Mouse (Mus musculus): ENCODE measurements around the gene Aldh5a1.
A peak's percentile ranks its signal among the peaks of the same experiment; 100 is the strongest.
"Not testable (repeated sequence)": the region's sequence is repeated elsewhere in the genome, so short reads cannot be mapped to it uniquely, and the experiment has no call there.

Gene Aldh5a1

GRCm38 (mm10) chr13:24937108-24937838 is at the start of gene Aldh5a1:
Gene Aldh5a1 (minus strand): TSS chr13:24937661.
- peak; percentile 81 for DNase-seq

- DNase-seq: peak; percentile 14
Observed at GRCm38 (mm10) chr13:24985435-24985834, 48.0 kb upstream of the Aldh5a1 start.

GRCm38 (mm10) chr13:24981031-24981430 is 43.6 kb upstream of the Aldh5a1 start:
- no peak for DNase-seq

GRCm38 (mm10) chr13:24977820-24978342 is 40.4 kb upstream of the Aldh5a1 start:
- DNase-seq: no peak

- DNase-seq: no peak
Observed at GRCm38 (mm10) chr13:24976384-24976783, 38.9 kb upstream of the Aldh5a1 start.

GRCm38 (mm10) chr13:24971776-24972175 is 34.3 kb upstream of the Aldh5a1 start:
- not testable (repeated sequence) for DNase-seq

GRCm38 (mm10) chr13:24965846-24966201 is 28.4 kb upstream of the Aldh5a1 start:
- no peak for DNase-seq

- DNase-seq: no peak
Observed at GRCm38 (mm10) chr13:24965130-24965845, 27.8 kb upstream of the Aldh5a1 start.

GRCm38 (mm10) chr13:24962119-24962518 is 24.7 kb upstream of the Aldh5a1 start:
- no peak for DNase-seq

- no peak for DNase-seq
Observed at GRCm38 (mm10) chr13:24960084-24960483, 22.6 kb upstream of the Aldh5a1 start.

GRCm38 (mm10) chr13:24958671-24959070 is 21.2 kb upstream of the Aldh5a1 start:
- no peak for DNase-seq

GRCm38 (mm10) chr13:24955500-24955899 is 18.0 kb upstream of the Aldh5a1 start:
- DNase-seq: no peak

GRCm38 (mm10) chr13:24955091-24955490 is 17.6 kb upstream of the Aldh5a1 start:
- DNase-seq: no peak

GRCm38 (mm10) chr13:24952659-24953058 is 15.2 kb upstream of the Aldh5a1 start:
- no peak for DNase-seq

- DNase-seq: no peak
Observed at GRCm38 (mm10) chr13:24948870-24949269, 11.4 kb upstream of the Aldh5a1 start.

- DNase-seq: no peak
Observed at GRCm38 (mm10) chr13:24947158-24947557, 9.7 kb upstream of the Aldh5a1 start.

- DNase-seq: peak; percentile 28
Observed at GRCm38 (mm10) chr13:24945567-24945966, 8.1 kb upstream of the Aldh5a1 start.

- DNase-seq: no peak
Observed at GRCm38 (mm10) chr13:24943303-24943702, 5.8 kb upstream of the Aldh5a1 start.

GRCm38 (mm10) chr13:24942512-24943282 is 5.2 kb upstream of the Aldh5a1 start, which contains the start of gene Gpld1:
Gene Gpld1 (plus strand): TSS chr13:24943152.
- DNase-seq: peak; percentile 42

- peak; percentile 35 for DNase-seq
Observed at GRCm38 (mm10) chr13:24939472-24939871, 2.0 kb upstream of the Aldh5a1 start.

GRCm38 (mm10) chr13:24938683-24939082 is 1.2 kb upstream of the Aldh5a1 start:
- peak; percentile 73 for DNase-seq

- no peak for DNase-seq
Observed at GRCm38 (mm10) chr13:24937839-24938166, 342 bp upstream of the Aldh5a1 start.

- no peak for DNase-seq
Observed at GRCm38 (mm10) chr13:24936772-24937107, 721 bp downstream of the Aldh5a1 start.

GRCm38 (mm10) chr13:24933199-24933598 is 4.3 kb downstream of the Aldh5a1 start:
- DNase-seq: peak; percentile 6
